In genomic region chr11:55217418-55217817, GRCm38 (mm10) we compare ENCODE assay signal across 19 mouse cellular contexts. TPM values are rescaled to one million over a fixed set of nuclear protein-coding genes. Genes with fewer than 3 reads are reported as not detected.
DNase-seq lines count a peak whose midpoint lies in the region; ATAC-seq and TF ChIP-seq lines count a peak whose summit lies in the region.
"Had no signal": no experiment of that assay in that cellular context is flagged by ENCODE, and none has a peak within 500 bp of the region (broad histone marks: within the 10 kb centered on the region; RNA-seq: fewer than 3 reads in every experiment).

No protein-coding gene starts in this region.

- H3K9ac ChIP-seq in stomach, embryonic 15.5 days: no peak overlapping the region
- no peak overlapping the region for H3K9ac ChIP-seq in stomach, postnatal 0 days (ENCODE audit: low read length)
- no peak overlapping the region for H3K9ac ChIP-seq in kidney, embryonic 15.5 days
- no peak overlapping the region for H3K9ac ChIP-seq in liver, embryonic 12.5 days
- H3K9ac ChIP-seq: hindbrain, embryonic 15.5 days; lung, embryonic 14.5 days; midbrain, embryonic 12.5 days; neural tube, embryonic 15.5 days had no signal

- no peak overlapping the region for H3K4me2 ChIP-seq in stomach, embryonic 15.5 days
- no peak overlapping the region for H3K4me2 ChIP-seq in stomach, postnatal 0 days (replicated peaks; ENCODE audit: low read depth)
- no peak overlapping the region for H3K4me2 ChIP-seq in kidney, embryonic 15.5 days
- H3K4me2 ChIP-seq in liver, embryonic 12.5 days: no peak overlapping the region
- H3K4me2 ChIP-seq: hindbrain, embryonic 15.5 days; lung, embryonic 14.5 days; midbrain, embryonic 12.5 days; neural tube, embryonic 15.5 days had no signal

- H3K4me1 ChIP-seq in stomach, embryonic 15.5 days: no peaks in the 10 kb centered on the region
- H3K4me1 ChIP-seq in stomach, postnatal 0 days (replicated peaks; ENCODE audit: control insufficient read depth, insufficient read depth): no peaks in the 10 kb centered on the region
- peaks cover 26% of the 10 kb centered on the region for H3K4me1 ChIP-seq in kidney, embryonic 15.5 days
- peaks cover 43% of the 10 kb centered on the region for H3K4me1 ChIP-seq in liver, embryonic 12.5 days
- H3K4me1 ChIP-seq: hindbrain, embryonic 15.5 days; midbrain, embryonic 12.5 days; neural tube, embryonic 15.5 days had no signal

- H3K27ac ChIP-seq in stomach, embryonic 15.5 days: no peak overlapping the region
- no peak overlapping the region for H3K27ac ChIP-seq in stomach, postnatal 0 days (replicated peaks)
- peak overlapping the region; percentile 74; the same call in 1 of the 2 replicates for H3K27ac ChIP-seq in kidney, embryonic 15.5 days
- peak overlapping the region; percentile 37; the same call in 1 of the 2 replicates for H3K27ac ChIP-seq in liver, embryonic 12.5 days
- H3K27ac ChIP-seq: hindbrain, embryonic 15.5 days; midbrain, embryonic 12.5 days; neural tube, embryonic 15.5 days had no signal

- no peak overlapping the region for H3K4me3 ChIP-seq in stomach, embryonic 15.5 days (replicated peaks)
- H3K4me3 ChIP-seq in stomach, postnatal 0 days (ENCODE audit: low read depth, low read length): no peak overlapping the region
- H3K4me3 ChIP-seq in kidney, embryonic 15.5 days (replicated peaks): no peak overlapping the region
- no peak overlapping the region for H3K4me3 ChIP-seq in liver, embryonic 12.5 days
- H3K4me3 ChIP-seq: hindbrain, embryonic 15.5 days; midbrain, embryonic 12.5 days; myocyte; neural tube, embryonic 15.5 days had no signal

- H3K9me3 ChIP-seq in stomach, embryonic 15.5 days: no peaks in the 10 kb centered on the region
- H3K9me3 ChIP-seq in stomach, postnatal 0 days (ENCODE audit: control insufficient read depth, low read length): no peaks in the 10 kb centered on the region
- no peaks in the 10 kb centered on the region for H3K9me3 ChIP-seq in kidney, embryonic 15.5 days (replicated peaks)
- no peaks in the 10 kb centered on the region for H3K9me3 ChIP-seq in liver, embryonic 12.5 days (replicated peaks)
- H3K9me3 ChIP-seq: hindbrain, embryonic 15.5 days; midbrain, embryonic 12.5 days; neural tube, embryonic 15.5 days had no signal

- 70% methylated on average over 4 of the region's 4 CpGs for WGBS in stomach, embryonic 15.5 days
- WGBS in stomach, postnatal 0 days: 79% methylated on average over 4 of the region's 4 CpGs
- WGBS in kidney, embryonic 15.5 days: 49% methylated on average over 4 of the region's 4 CpGs
- 68% methylated on average over 4 of the region's 4 CpGs for WGBS in liver, embryonic 12.5 days (ENCODE audit: insufficient replicate concordance)

- DNase-seq in stomach, postnatal 0 days (ENCODE audit: low spot score): no peak
- DNase-seq in yolk sac, embryonic 10.5 days (ENCODE audit: low spot score): peak; percentile 79
- no peak for DNase-seq in adrenal gland, postnatal 36 days
- no peak for DNase-seq in embryo, embryonic 11 days
- DNase-seq in urinary bladder, postnatal 10 days (ENCODE audit: low spot score): no peak
- DNase-seq: adrenal gland, postnatal 10 days; B cell, adult 2 months; cerebellum, adult 18-20 months; gastrocnemius, postnatal 25 days; left cerebral cortex, postnatal 4 days had no signal

- H3K36me3 ChIP-seq in stomach, embryonic 15.5 days: no peaks in the 10 kb centered on the region
- H3K36me3 ChIP-seq in stomach, postnatal 0 days (ENCODE audit: control insufficient read depth, insufficient read depth, low read length): peaks cover 5% of the 10 kb centered on the region; the same call in 1 of the 2 replicates
- peaks cover 24% of the 10 kb centered on the region for H3K36me3 ChIP-seq in kidney, embryonic 15.5 days
- H3K36me3 ChIP-seq in liver, embryonic 12.5 days: peaks cover 55% of the 10 kb centered on the region

- no peak for TF ChIP-seq EP300 in stomach, postnatal 0 days (optimal IDR thresholded peaks at IDR 0.05)

- no peaks in the 10 kb centered on the region for H3K27me3 ChIP-seq in stomach, embryonic 15.5 days (replicated peaks)
- no peaks in the 10 kb centered on the region for H3K27me3 ChIP-seq in stomach, postnatal 0 days (ENCODE audit: control insufficient read depth, insufficient read depth, low read length)
- no peaks in the 10 kb centered on the region for H3K27me3 ChIP-seq in kidney, embryonic 15.5 days
- H3K27me3 ChIP-seq in liver, embryonic 12.5 days (replicated peaks): no peaks in the 10 kb centered on the region
- H3K27me3 ChIP-seq: hindbrain, embryonic 15.5 days; midbrain, embryonic 12.5 days; neural tube, embryonic 15.5 days had no signal

- ATAC-seq in stomach, embryonic 15.5 days (ENCODE audit: insufficient read depth, low FRiP score, low read depth): peak; percentile 37; the same call in 1 of the 2 replicates
- no peak for ATAC-seq in stomach, postnatal 0 days (ENCODE audit: low FRiP score, low TSS enrichment)
- ATAC-seq in kidney, embryonic 15.5 days (replicated peaks; ENCODE audit: low FRiP score): peak; percentile 76
- ATAC-seq in liver, embryonic 12.5 days: peak; percentile 62
- ATAC-seq: forebrain, embryonic 14.5 days had no signal

- no peak for TF ChIP-seq CTCF in stomach, postnatal 0 days (IDR thresholded peaks at IDR 0.05; ENCODE audit: low read depth)

RNA-seq across cellular contexts. Expression of gene Slc36a1, which starts 13.3 kb away (rescaled TPM):
- 2.1 and 2.7 TPM in 2 replicates for polyA plus RNA-seq in stomach, embryonic 15.5 days (2015; fragmentation: Nextera tagmentation; extraction: Ambion mirVana)
- 0.93 and 0.97 TPM in 2 replicates for polyA plus RNA-seq in stomach, postnatal 0 days (2015; fragmentation: Nextera tagmentation; extraction: Ambion mirVana)
- polyA plus RNA-seq in kidney, embryonic 15.5 days (2015; fragmentation: Nextera tagmentation; extraction: Ambion mirVana): 1.5 and 3.1 TPM in 2 replicates
- 1.5 and 1.6 TPM in 2 replicates for polyA plus RNA-seq in liver, embryonic 12.5 days (2016; fragmentation: Nextera tagmentation; extraction: Ambion mirVana)
- 10 to 100 TPM; 14.5 to 18.4 TPM for total RNA-seq in adrenal gland, postnatal 36 days (2021)

RNA-seq across cellular contexts. Expression of gene Slc36a2, which starts 32.5 kb away (rescaled TPM):
- 0.66 and 2.0 TPM in 2 replicates for polyA plus RNA-seq in stomach, embryonic 15.5 days (2015; fragmentation: Nextera tagmentation; extraction: Ambion mirVana)
- 0.10 and 0.22 TPM in 2 replicates for polyA plus RNA-seq in stomach, postnatal 0 days (2015; fragmentation: Nextera tagmentation; extraction: Ambion mirVana)
- 0.83 and 2.4 TPM in 2 replicates for polyA plus RNA-seq in kidney, embryonic 15.5 days (2015; fragmentation: Nextera tagmentation; extraction: Ambion mirVana)
- 6.3 and 6.9 TPM in 2 replicates for polyA plus RNA-seq in liver, embryonic 12.5 days (2016; fragmentation: Nextera tagmentation; extraction: Ambion mirVana)
- 10 to 100 TPM; 89.2 to 97.0 TPM for total RNA-seq in adrenal gland, postnatal 36 days (2021)
- polyA plus RNA-seq: midbrain, embryonic 12.5 days; myocyte had no signal

Comparison
In these comparisons a context has a peak if more than half of its experiments do, and no peak if none do; other contexts are left out.
1. H3K27ac ChIP-seq: peak in kidney, embryonic 15.5 days (single experiment) and liver, embryonic 12.5 days (single experiment); none in stomach, embryonic 15.5 days (single experiment) and stomach, postnatal 0 days (single experiment).